Comparison of ENCODE assay signal across 23 mouse cellular contexts in the genomic region with DNA sequence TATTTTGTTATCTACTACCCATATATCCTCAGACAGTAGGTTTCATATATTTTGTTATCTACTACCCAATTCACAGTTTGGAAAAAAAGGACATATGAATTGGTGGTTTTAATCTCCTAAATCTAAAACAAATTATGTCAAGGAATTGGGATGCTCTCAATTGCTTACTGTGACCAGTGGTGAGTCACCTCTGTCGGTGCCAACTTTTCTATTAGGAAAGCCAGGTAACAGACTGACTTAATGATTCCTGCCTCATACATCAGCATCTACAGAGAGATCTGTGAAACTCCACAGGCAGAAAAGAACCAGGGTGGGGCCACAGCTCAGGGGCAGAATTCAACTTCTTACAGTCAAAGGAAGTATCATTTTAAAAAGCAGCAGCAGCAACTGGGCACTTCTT.
"Had no signal": no experiment of that assay in that cellular context is flagged by ENCODE, and none has a peak within 500 bp of the region (broad histone marks: within the 10 kb centered on the region; RNA-seq: fewer than 3 reads in every experiment).

No protein-coding gene starts in this region.

- H3K27ac ChIP-seq: gastrocnemius, adult 2 months; heart, embryonic 10.5 days; hindbrain, embryonic 10.5 days; hindbrain, embryonic 12.5 days; hindbrain, embryonic 14.5 days; intestine, embryonic 15.5 days; kidney, postnatal 0 days; limb, embryonic 13.5 days; limb, embryonic 15.5 days; liver, embryonic 13.5 days; liver, embryonic 15.5 days had no signal

- H3K36me3 ChIP-seq: heart, embryonic 10.5 days; heart, embryonic 12.5 days; hindbrain, embryonic 10.5 days; hindbrain, embryonic 12.5 days; intestine, embryonic 15.5 days; limb, embryonic 13.5 days; limb, embryonic 15.5 days; liver, embryonic 13.5 days; liver, embryonic 15.5 days had no signal

- H3K9ac ChIP-seq: heart, embryonic 12.5 days; hindbrain, embryonic 12.5 days; hindbrain, embryonic 14.5 days; intestine, embryonic 15.5 days; limb, embryonic 13.5 days; limb, embryonic 15.5 days; liver, embryonic 13.5 days; liver, embryonic 15.5 days had no signal

- H3K9me3 ChIP-seq: heart, embryonic 10.5 days; heart, embryonic 12.5 days; hindbrain, embryonic 10.5 days; hindbrain, embryonic 12.5 days; intestine, embryonic 15.5 days; limb, embryonic 13.5 days; limb, embryonic 15.5 days; liver, embryonic 13.5 days; liver, embryonic 15.5 days had no signal

- ATAC-seq: hindbrain, embryonic 16.5 days; inflammation-experienced regulatory T-cells, adult 6 months; intestine, embryonic 15.5 days; intestine, postnatal 0 days had no signal

- H3K4me1 ChIP-seq: heart, embryonic 10.5 days; hindbrain, embryonic 10.5 days; hindbrain, embryonic 12.5 days; intestine, embryonic 15.5 days; limb, embryonic 15.5 days; liver, embryonic 13.5 days; liver, embryonic 15.5 days had no signal

- H3K4me3 ChIP-seq: gastrocnemius, adult 2 months; heart, embryonic 10.5 days; heart, embryonic 12.5 days; hindbrain, embryonic 10.5 days; hindbrain, embryonic 12.5 days; intestine, embryonic 15.5 days; limb, embryonic 13.5 days; limb, embryonic 15.5 days; liver, embryonic 13.5 days; liver, embryonic 15.5 days had no signal

- H3K27me3 ChIP-seq: heart, embryonic 12.5 days; hindbrain, embryonic 12.5 days; intestine, embryonic 15.5 days; limb, embryonic 13.5 days; limb, embryonic 15.5 days; liver, embryonic 13.5 days; liver, embryonic 15.5 days had no signal

- DNase-seq: gastrocnemius, adult 2 months; gastrocnemius, postnatal 10 days; gastrocnemius, postnatal 25 days; heart, adult 18-20 months; kidney, adult 18-20 months; kidney, adult 8-10 months; kidney, postnatal 14 days; layer of hippocampus, adult 9-11 months; layer of hippocampus, postnatal 36 days; liver, embryonic 13.5 days had no signal
